Mouse (Mus musculus) neural tube, postnatal 0 days (tissue): ENCODE data around the gene Cpz. TPM values are rescaled to one million over a fixed set of nuclear protein-coding genes. Genes with fewer than 3 reads are reported as not detected.

Experiments
- polyA plus RNA-seq: library from polyadenylated mRNA; unstranded; fragments of >200 nt; fragmentation: Nextera tagmentation; extraction: Ambion mirVana; gene quantifications from 2 replicates; pipeline ENCODE4 v1.2.1, GENCODE M21; 2015

The Cpz gene
- 2.9 and 3.6 TPM in 2 replicates for polyA plus RNA-seq

GRCm38 (mm10) chr5:35525469-35526123, at the start of gene Cpz:
Cpz (minus strand) TSS chr5:35525698.

GRCm38 (mm10) chr5:35574653-35575599, 49.4 kb upstream of the Cpz start, which contains the start of gene Trmt44:
Trmt44 (minus strand) TSS chr5:35575070.

Other genes with a start within 250 kb of the Cpz start
- gene Adra2c, start 247.4 kb downstream of the Cpz start, polyA plus RNA-seq, result 2.7 and 3.6 TPM in 2 replicates
- not detected in 2 replicates for gene Hmx1, start 136.6 kb downstream of the Cpz start, polyA plus RNA-seq
- 3.8 and 4.8 TPM in 2 replicates for gene Trmt44, start 49.4 kb upstream of the Cpz start, polyA plus RNA-seq
- gene Acox3, start 57.3 kb upstream of the Cpz start, polyA plus RNA-seq, result 13.4 and 14.5 TPM in 2 replicates
- 25.6 and 29.3 TPM in 2 replicates for gene Htra3, start 154.1 kb upstream of the Cpz start, polyA plus RNA-seq
- gene Sh3tc1, start 214.3 kb upstream of the Cpz start, polyA plus RNA-seq, result 1.5 and 1.7 TPM in 2 replicates
- 33.3 and 38.1 TPM in 2 replicates for gene Ablim2, start 232.2 kb upstream of the Cpz start, polyA plus RNA-seq